Mouse (Mus musculus) G1E (cell line): ENCODE data around the gene Ccdc106.

ENCODE experiments used
- CTCF ChIP-seq: IDR thresholded peaks from 2 replicates; pipeline ENCODE4 v1.5.1; 2012; ENCODE audit warnings: low read depth, low read length, inconsistent platforms, mixed read lengths
- GATA1 ChIP-seq: IDR thresholded peaks from 2 replicates; pipeline ENCODE4 v1.6.1; 2012; ENCODE audit warnings: borderline replicate concordance, low read length, inconsistent platforms, mixed read lengths
- TAL1 ChIP-seq: conservative IDR thresholded peaks from 2 replicates; pipeline ENCODE4 v1.6.1; 2012; ENCODE audit warnings: low read depth, low read length, inconsistent platforms, mixed read lengths

DNA sequence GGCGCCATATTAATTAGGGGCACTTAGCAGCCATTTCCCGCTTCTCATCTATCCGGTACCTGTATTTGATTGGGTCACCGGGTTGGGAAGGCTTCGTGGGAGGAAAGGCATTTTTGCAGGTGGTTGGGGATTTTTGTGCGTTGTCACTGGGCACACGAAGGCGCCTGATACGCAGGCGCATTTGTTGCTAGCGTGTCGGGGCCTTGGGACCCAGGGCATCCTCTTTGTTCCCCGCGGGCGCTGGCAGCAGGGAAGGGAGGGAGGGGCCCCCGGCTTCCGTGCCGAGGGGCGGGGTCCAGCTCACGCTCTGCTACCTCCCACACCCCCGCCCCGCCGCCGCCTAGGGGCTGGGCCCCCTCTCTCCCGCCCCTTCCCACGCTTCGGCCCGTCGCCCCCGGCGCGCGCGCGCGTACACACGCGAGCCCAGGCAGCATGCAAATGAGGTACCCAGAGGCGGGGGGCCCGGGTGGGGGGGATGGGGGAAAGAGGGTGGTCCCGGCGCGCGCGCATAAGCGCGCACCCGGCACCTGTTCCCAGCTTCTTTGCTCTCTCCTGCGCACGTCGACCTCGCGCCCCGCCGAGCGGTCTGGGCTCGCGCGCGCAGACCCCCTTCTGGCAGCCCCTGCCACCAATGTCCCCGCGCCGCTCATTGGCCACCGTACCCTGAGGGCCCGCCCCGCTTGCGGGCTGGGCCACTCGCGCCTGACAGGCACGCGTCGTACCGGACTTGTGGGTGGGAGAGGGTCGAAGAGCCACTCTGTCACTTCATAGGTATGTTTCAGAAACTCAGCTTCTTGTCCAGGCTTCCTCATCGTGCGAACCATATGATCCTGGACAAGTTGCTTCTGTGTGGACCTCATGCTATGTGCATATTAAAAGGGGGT, 5.0 kb upstream of the Ccdc106 start, which contains the start of gene Gm44973:
- TF ChIP-seq CTCF (no peak), GATA1 (no peak), TAL1 (no peak)
